10 mouse cellular contexts compared by ENCODE assay signal in genomic region chr2:173335859-173336258, GRCm38 (mm10). TPM values are rescaled to one million over a fixed set of nuclear protein-coding genes. Genes with fewer than 3 reads are reported as not detected.
A peak's percentile ranks its signal among the peaks of the same experiment; 100 is the strongest.
DNase-seq lines count a peak whose midpoint lies in the region; ATAC-seq lines count a peak whose summit lies in the region.
"Had no signal": no experiment of that assay in that cellular context is flagged by ENCODE, and none has a peak within 500 bp of the region (broad histone marks: within the 10 kb centered on the region; RNA-seq: fewer than 3 reads in every experiment).

No protein-coding gene starts in this region.

- no peak for DNase-seq in forebrain, embryonic 10.5 days (ENCODE audit: extremely low spot score, low spot score)
- DNase-seq in forebrain, embryonic 11.5 days (ENCODE audit: low spot score) = no peak
- DNase-seq in gastrocnemius, adult 18-20 months (ENCODE audit: low spot score) = peak; percentile 72
- DNase-seq in layer of hippocampus, adult 18-20 months (ENCODE audit: low spot score in 2 of 2) = peak; percentile 7 to 44
- DNase-seq in retina, postnatal 1 day = peak; percentile 59
- DNase-seq in spleen, adult 18-20 months = no peak

- peak overlapping the region; percentile 62 for H3K27ac ChIP-seq in forebrain, embryonic 10.5 days
- H3K27ac ChIP-seq in forebrain, embryonic 11.5 days (ENCODE audit: low read depth, low read length) = no peak overlapping the region
- peak overlapping the region; percentile 62 for H3K27ac ChIP-seq in lung, embryonic 15.5 days

- H3K4me2 ChIP-seq in forebrain, embryonic 11.5 days (ENCODE audit: low read depth, low read length, severe bottlenecking) = no peak overlapping the region
- peak overlapping the region; percentile 29 for H3K4me2 ChIP-seq in lung, embryonic 15.5 days

- no peaks in the 10 kb centered on the region for H3K36me3 ChIP-seq in forebrain, embryonic 10.5 days (replicated peaks)
- no peaks in the 10 kb centered on the region for H3K36me3 ChIP-seq in forebrain, embryonic 11.5 days (ENCODE audit: control insufficient read depth, insufficient read depth, low read length)
- H3K36me3 ChIP-seq in lung, embryonic 15.5 days = no peaks in the 10 kb centered on the region

- H3K4me1 ChIP-seq in forebrain, embryonic 10.5 days = peaks cover 56% of the 10 kb centered on the region
- H3K4me1 ChIP-seq in forebrain, embryonic 11.5 days (replicated peaks; ENCODE audit: control insufficient read depth, insufficient read depth, low read length) = peaks cover 13% of the 10 kb centered on the region
- peaks cover 58% of the 10 kb centered on the region for H3K4me1 ChIP-seq in lung, embryonic 15.5 days

- peaks cover 90% of the 10 kb centered on the region for H3K27me3 ChIP-seq in forebrain, embryonic 10.5 days (ENCODE audit: poor library complexity, severe bottlenecking)
- H3K27me3 ChIP-seq in forebrain, embryonic 11.5 days (ENCODE audit: control insufficient read depth, insufficient read depth, low read length) = no peaks in the 10 kb centered on the region; the same call in 1 of the 2 replicates
- no peaks in the 10 kb centered on the region for H3K27me3 ChIP-seq in lung, embryonic 15.5 days
- H3K27me3 ChIP-seq: CH12.LX had no signal

- ATAC-seq in forebrain, embryonic 11.5 days (replicated peaks; ENCODE audit: low FRiP score) = no peak
- ATAC-seq in hematopoietic stem cell, adult 5-6 weeks (replicated peaks in 1 of 2; ENCODE audit: insufficient read depth in 1 of 2, low FRiP score in 2 of 2, low TSS enrichment in 1 of 2, low read depth in 1 of 2, poor library complexity in 2 of 2, severe bottlenecking in 2 of 2) = peak; percentile 46 to 65
- ATAC-seq in lung, embryonic 15.5 days (ENCODE audit: borderline replicate concordance, extremely low read depth, low FRiP score, low TSS enrichment) = peak; percentile 68

- WGBS in forebrain, embryonic 10.5 days = 36% methylated on average over 10 of the region's 10 CpGs
- whole genome bisulfite sequencing in forebrain, embryonic 11.5 days = 33% methylated on average over 10 of the region's 10 CpGs
- 2% methylated on average over 10 of the region's 10 CpGs for WGBS in lung, embryonic 15.5 days

- H3K9ac ChIP-seq in forebrain, embryonic 11.5 days (ENCODE audit: low read length) = no peak overlapping the region
- H3K9ac ChIP-seq in lung, embryonic 15.5 days = no peak overlapping the region

- H3K4me3 ChIP-seq in forebrain, embryonic 10.5 days = no peak overlapping the region
- H3K4me3 ChIP-seq in forebrain, embryonic 11.5 days (ENCODE audit: low read depth, low read length) = no peak overlapping the region
- no peak overlapping the region for H3K4me3 ChIP-seq in lung, embryonic 15.5 days
- H3K4me3 ChIP-seq: myocyte had no signal

- H3K9me3 ChIP-seq in forebrain, embryonic 10.5 days = no peaks in the 10 kb centered on the region
- no peaks in the 10 kb centered on the region for H3K9me3 ChIP-seq in forebrain, embryonic 11.5 days (ENCODE audit: control insufficient read depth, low read length)
- H3K9me3 ChIP-seq in lung, embryonic 15.5 days = no peaks in the 10 kb centered on the region

RNA-seq across cellular contexts. Expression of gene Pmepa1, which starts 59.5 kb away (rescaled TPM):
- 1.3 and 1.8 TPM in 2 replicates for polyA plus RNA-seq in forebrain, embryonic 10.5 days (2016; fragmentation: Nextera tagmentation; extraction: Ambion mirVana)
- polyA plus RNA-seq in forebrain, embryonic 11.5 days (2014; fragmentation: Nextera tagmentation; extraction: Ambion mirVana) = 3.3 and 3.6 TPM in 2 replicates
- 10 to 100 TPM; 17.2 to 31.9 TPM for total RNA-seq in gastrocnemius, adult 18-20 months (2021)
- total RNA-seq in hematopoietic stem cell, adult 5-6 weeks (2017) = 0.40 TPM in 1 of 2 replicates, not detected in the other
- total RNA-seq in layer of hippocampus, adult 18-20 months (2021) = 10 to 100 TPM; 22.6 to 23.8 TPM
- 7.3 and 7.7 TPM in 2 replicates for polyA plus RNA-seq in lung, embryonic 15.5 days (2015; fragmentation: Nextera tagmentation; extraction: Ambion mirVana)

Comparison
In these comparisons a context has a peak if more than half of its experiments do, and no peak if none do; other contexts are left out.
1. DNase-seq: peak in gastrocnemius, adult 18-20 months (single experiment), layer of hippocampus, adult 18-20 months (2 of 2) and retina, postnatal 1 day (single experiment); none in forebrain, embryonic 10.5 days (single experiment), forebrain, embryonic 11.5 days (single experiment) and spleen, adult 18-20 months (0 of 2).
2. RNA of gene Pmepa1, which starts 59.5 kb away (total RNA-seq): 17.2 to 31.9 TPM in gastrocnemius, adult 18-20 months and 22.6 to 23.8 TPM in layer of hippocampus, adult 18-20 months; 0.40 TPM in hematopoietic stem cell, adult 5-6 weeks; every median in the first group is over 10 times any median in the second.